In genomic region chr12:80757751-80758558, GRCm38 (mm10) we compare ENCODE assay signal across 8 mouse cellular contexts. TPM values are rescaled to one million over a fixed set of nuclear protein-coding genes. Genes with fewer than 3 reads are reported as not detected.
DNase-seq lines count a peak whose midpoint lies in the region; ATAC-seq and TF ChIP-seq lines count a peak whose summit lies in the region.

No protein-coding gene starts in this region.

- WGBS in intestine, postnatal 0 days, result under 1% methylated on average over 102 of the region's 122 CpGs
- under 1% methylated on average over 116 of the region's 122 CpGs for WGBS in lung, adult 2 months

- peak; percentile 57 for DNase-seq in adrenal gland, adult 18-20 months (ENCODE audit: low spot score in 2 of 2)
- DNase-seq in cerebellum, postnatal 14 days, result peak; percentile 56 to 69
- peak; percentile 58 to 65 for DNase-seq in gastrocnemius, postnatal 36 days
- DNase-seq in lung, adult 2 months, result no peak
- peak; percentile 66 for DNase-seq in ovary, adult 18-20 months (ENCODE audit: low spot score)
- DNase-seq in right cerebral cortex, postnatal 36 days (ENCODE audit: low spot score in 2 of 2), result no peak
- no peak for DNase-seq in frontal cortex, postnatal 25 days (ENCODE audit: low spot score in 2 of 2)

- peaks cover 54% of the 10 kb centered on the region for H3K27me3 ChIP-seq in intestine, postnatal 0 days (replicated peaks; ENCODE audit: control insufficient read depth, insufficient read depth, low read length)

- ATAC-seq in intestine, postnatal 0 days, result peak; percentile 78

- no peak for TF ChIP-seq POLR2A in lung, adult 2 months (IDR thresholded peaks at IDR 0.05; ENCODE audit: borderline replicate concordance, extremely low read depth, low read depth, low read length)

- peak overlapping the region; percentile 96 for H3K4me2 ChIP-seq in intestine, postnatal 0 days (replicated peaks; ENCODE audit: low read depth)

- H3K4me3 ChIP-seq in intestine, postnatal 0 days (ENCODE audit: low read depth, low read length), result peak overlapping the region; percentile 56
- peak overlapping the region; percentile 9 for H3K4me3 ChIP-seq in lung, adult 2 months (replicated peaks; ENCODE audit: extremely low read depth, low read depth, low read length)

- no peak for TF ChIP-seq CTCF in intestine, postnatal 0 days (IDR thresholded peaks at IDR 0.05; ENCODE audit: low read depth)
- TF ChIP-seq CTCF in lung, adult 2 months (IDR thresholded peaks at IDR 0.05; ENCODE audit: insufficient read depth, low read length), result no peak

- no peaks in the 10 kb centered on the region for H3K36me3 ChIP-seq in intestine, postnatal 0 days (ENCODE audit: control insufficient read depth, insufficient read depth)

- H3K4me1 ChIP-seq in intestine, postnatal 0 days (replicated peaks; ENCODE audit: control insufficient read depth, insufficient read depth, low read length), result peaks cover 6% of the 10 kb centered on the region
- H3K4me1 ChIP-seq in lung, adult 2 months (ENCODE audit: control insufficient read depth, insufficient read depth, low read length), result peaks cover 3% of the 10 kb centered on the region

- no peak overlapping the region; the same call in 1 of the 2 replicates for H3K9ac ChIP-seq in intestine, postnatal 0 days (ENCODE audit: low read depth, low read length)

- no peak overlapping the region for H3K27ac ChIP-seq in intestine, postnatal 0 days (ENCODE audit: low read depth, low read length)

- no peaks in the 10 kb centered on the region for H3K9me3 ChIP-seq in intestine, postnatal 0 days (ENCODE audit: control insufficient read depth)

- intact Hi-C loops in gastrocnemius, postnatal 36 days (cut with DNase I), result no loop called here

RNA-seq across cellular contexts. Expression of gene Ccdc177, which starts 2.5 kb away (rescaled TPM):
- total RNA-seq in adrenal gland, adult 18-20 months (2021), result not detected
- total RNA-seq in gastrocnemius, postnatal 36 days (2021), result not detected
- polyA plus RNA-seq in intestine, postnatal 0 days (2015; fragmentation: Nextera tagmentation; extraction: Ambion mirVana), result 0.03 and 0.10 TPM in 2 replicates
- not detected in 2 replicates for polyA plus RNA-seq in lung, adult 2 months (2012; rRNA removed)

RNA-seq across cellular contexts. Expression of gene Susd6, which starts 32.4 kb away (rescaled TPM):
- total RNA-seq in adrenal gland, adult 18-20 months (2021), result 10 to 100 TPM; 48.2 to 56.2 TPM
- total RNA-seq in gastrocnemius, postnatal 36 days (2021), result 10 to 100 TPM; 29.6 to 30.3 TPM
- 16.9 and 17.6 TPM in 2 replicates for polyA plus RNA-seq in intestine, postnatal 0 days (2015; fragmentation: Nextera tagmentation; extraction: Ambion mirVana)
- polyA plus RNA-seq in lung, adult 2 months (2012; rRNA removed), result 83.3 and 102 TPM in 2 replicates

Comparison
In these comparisons a context has a peak if more than half of its experiments do, and no peak if none do; other contexts are left out.
1. DNase-seq: peak in adrenal gland, adult 18-20 months (2 of 2), cerebellum, postnatal 14 days (2 of 2), gastrocnemius, postnatal 36 days (2 of 2) and ovary, adult 18-20 months (single experiment); none in lung, adult 2 months (single experiment), right cerebral cortex, postnatal 36 days (0 of 2) and frontal cortex, postnatal 25 days (0 of 2).